Mouse (Mus musculus): Measurements from ENCODE around the gene Large1.
"Not testable (repeated sequence)": the region's sequence is repeated elsewhere in the genome, so short reads cannot be mapped to it uniquely, and the experiment has no call there.

Large1 gene

DNA sequence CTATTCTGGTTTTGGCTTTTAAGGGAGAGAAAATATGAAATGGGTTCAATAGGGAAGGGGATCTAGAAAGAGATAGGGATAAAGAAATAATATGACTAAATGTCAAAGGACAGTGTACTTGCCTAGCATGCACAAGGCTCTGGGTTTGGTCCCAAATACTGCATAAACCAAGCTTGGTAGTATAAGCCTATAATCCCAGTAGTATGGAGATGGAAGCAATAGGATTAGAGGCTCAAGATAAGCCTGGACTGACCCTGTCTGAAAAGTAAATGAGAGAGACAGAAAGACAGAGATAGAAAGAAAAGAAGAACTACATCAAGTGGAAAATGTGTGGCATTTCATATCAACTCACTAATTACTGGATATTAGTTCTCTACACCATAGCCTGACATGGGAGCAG is 180.7 kb downstream of the Large1 start:
- no peak for DNase-seq (ENCODE audit: low spot score in 2 of 2)

DNA sequence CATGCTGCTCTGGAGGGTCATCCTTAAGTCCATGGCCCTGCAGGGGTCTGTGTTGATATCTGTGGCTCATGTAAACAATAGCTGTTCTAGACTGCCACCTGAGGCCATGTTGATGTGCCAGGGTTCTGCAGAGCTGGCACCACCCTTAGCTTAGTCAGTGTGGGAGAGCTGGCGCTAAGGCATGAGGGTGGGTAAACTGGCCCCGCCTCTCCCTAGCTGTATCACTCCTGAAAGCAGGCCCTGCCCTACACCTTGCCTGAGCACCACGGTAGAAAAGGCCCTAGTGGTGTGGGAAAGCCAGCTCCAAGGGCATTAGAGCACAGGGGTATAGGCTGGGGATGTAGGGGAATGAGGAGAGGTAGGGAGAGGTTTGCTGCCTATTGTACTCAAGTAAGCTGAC is 191.3 kb downstream of the Large1 start:
- DNase-seq (ENCODE audit: low spot score in 2 of 2) = peak in 1 of 2 experiments; percentile 1

DNA sequence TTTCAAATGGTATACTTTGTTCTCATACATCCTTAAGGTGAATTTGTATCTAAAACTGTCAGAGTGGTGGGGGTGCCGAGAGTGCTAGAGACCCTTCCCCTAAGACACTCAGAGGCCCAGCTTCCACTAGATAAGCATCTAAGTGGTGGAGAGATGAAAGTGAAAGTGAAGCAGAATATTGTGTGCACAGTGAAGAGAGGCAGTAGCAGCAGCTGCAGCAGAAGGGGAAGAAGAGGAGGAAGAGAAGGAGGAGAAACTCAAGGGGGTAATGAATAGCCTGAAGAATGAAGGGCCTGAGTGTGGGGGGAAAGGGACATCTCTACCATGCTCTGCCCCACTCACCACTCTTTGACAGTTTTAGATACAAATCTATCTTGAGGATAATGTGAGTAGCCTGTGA is 191.8 kb downstream of the Large1 start:
- DNase-seq (ENCODE audit: low spot score in 2 of 2) = no peak

DNA sequence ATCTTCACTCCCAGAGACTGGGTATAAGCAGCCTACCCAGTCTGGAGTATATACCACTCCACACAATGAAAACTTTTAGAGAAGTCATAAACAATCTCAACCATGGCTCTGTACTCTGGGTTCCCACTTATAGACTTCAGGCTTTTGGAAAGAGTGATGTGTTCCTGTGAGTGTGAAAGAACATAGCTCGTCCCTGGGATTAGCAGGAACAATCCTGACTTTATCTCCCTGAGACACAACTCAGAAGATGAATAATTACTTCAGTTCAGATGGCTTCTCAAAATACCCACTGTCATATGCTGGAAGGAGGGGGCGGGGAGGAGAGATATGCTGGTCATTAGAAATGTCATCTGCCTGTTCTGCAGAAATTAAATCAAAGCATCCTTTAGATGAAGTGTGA is 192.4 kb downstream of the Large1 start:
- no peak for DNase-seq (ENCODE audit: low spot score in 2 of 2)

DNA sequence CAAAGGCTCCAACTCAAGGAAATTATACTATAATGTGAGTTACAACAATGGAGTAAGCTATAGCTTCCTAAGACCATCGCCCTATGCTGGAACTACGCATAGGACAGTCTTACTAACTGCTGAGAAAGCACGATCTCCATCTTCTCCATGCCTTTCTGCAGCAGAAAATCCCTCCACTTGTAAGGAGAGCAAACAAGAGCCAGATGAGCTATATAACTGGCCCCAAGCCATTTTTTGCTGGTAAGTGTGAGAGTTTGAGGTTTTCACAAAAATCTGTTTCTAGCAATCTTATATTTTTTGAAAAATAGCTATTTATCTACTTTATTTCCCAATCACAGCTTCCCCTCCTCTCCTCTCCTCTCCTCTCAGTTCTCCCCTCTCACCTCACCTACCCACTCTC is 206.1 kb downstream of the Large1 start:
- DNase-seq (ENCODE audit: low spot score in 2 of 2) = no peak

DNA sequence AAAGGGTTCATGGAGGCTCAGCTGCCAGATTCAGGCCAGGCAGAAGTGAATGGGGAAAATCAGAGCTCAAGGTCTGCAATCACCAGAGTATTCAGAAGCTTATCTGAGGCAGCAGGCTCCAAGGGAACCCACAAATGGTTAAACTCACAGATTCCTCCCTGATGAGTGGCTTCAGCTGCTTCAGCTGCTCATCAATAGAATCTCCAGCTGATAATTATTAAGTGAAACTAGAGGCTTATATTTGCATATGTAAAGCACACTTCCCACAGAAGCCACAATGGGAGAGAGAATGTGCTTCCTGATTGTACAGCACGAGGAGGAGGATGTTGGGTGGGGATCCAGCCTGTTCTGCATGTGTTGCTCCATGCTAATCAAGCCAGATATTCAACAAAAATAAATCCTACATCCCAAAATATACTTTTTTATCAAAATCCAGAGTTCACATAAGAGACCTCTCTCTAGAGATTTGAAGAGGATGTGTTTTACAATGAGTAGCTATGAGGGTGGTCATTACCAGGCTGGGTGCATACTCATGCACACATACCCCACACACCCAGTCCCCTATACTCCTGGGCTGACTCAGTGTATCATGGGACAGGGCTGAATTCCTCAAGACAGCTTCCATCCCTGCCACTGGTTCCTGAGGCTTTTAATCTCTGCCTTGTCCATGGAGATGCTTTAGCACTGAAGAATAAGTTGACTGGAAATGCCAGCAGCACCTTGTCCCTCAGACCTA is 210.5 kb downstream of the Large1 start:
- no peak for DNase-seq (ENCODE audit: low spot score in 2 of 2)

DNA sequence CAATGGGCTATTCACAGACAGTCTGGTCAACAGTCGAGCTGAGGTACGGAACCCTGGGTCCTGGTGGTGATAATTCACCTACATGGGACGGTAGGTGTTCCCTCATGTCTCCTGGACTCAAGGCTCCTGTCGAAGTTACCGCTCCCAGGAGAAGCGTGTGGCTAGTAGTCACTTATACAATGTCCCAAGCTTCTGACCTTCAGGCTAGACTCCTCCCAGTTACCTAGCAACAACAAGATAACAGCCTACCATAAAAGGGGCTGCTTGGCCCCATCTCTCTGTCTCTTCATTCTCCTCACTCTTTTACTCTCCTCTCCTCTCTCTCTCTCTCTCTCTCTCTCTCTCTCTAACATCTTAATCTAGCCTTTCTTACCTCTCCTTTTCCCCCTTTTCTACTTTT is 217.9 kb downstream of the Large1 start:
- DNase-seq (ENCODE audit: low spot score in 2 of 2) = no peak

DNA sequence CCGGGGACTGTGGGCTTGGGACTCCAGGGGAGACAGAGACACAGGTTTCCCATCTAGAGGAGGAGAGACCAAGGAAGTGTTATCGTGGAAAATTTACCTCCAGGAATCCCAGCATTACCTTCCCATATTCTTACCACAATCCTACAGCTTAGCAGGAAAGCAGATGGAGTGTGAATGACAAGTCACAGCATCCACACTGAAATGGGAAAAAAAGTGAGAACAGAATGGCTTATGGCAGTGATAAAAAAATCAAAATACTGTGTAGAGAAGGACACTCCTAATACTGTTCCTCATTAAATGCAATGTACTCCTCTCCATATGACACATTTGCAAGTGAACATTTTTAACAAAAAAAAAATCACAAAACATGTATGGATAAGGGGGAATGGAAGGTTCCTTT is 221.3 kb downstream of the Large1 start:
- no peak for DNase-seq (ENCODE audit: low spot score in 2 of 2)

DNA sequence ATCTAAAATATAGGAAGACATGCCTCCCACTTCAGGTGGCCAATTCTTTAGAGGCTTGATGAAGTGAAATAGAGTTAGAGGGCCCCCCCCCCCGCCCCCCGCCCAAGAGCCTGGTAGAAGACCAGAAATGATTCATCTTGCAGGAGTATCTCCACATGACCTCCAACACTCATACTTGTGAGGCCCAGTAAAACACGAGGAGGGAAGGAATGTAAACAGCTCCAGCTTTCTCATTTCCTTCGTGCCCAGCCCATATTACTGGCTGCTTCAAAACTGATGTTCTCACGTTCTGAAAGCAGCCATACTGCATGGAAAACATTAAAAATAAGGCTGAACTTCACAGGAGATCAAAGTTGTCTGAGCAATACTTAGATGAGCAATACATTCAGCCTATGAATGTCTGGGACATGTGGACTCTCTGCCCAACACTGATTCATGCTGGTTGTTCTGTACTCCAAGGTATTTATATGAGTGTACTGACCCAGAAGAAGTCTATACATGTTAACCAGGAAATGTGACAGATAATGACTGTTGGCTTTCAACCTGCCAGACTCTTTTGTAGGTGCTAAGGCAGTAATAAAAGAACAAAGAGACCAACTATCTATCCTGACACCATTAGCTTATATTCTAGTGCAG is 229.4 kb downstream of the Large1 start:
- no peak for DNase-seq (ENCODE audit: low spot score in 2 of 2)

DNA sequence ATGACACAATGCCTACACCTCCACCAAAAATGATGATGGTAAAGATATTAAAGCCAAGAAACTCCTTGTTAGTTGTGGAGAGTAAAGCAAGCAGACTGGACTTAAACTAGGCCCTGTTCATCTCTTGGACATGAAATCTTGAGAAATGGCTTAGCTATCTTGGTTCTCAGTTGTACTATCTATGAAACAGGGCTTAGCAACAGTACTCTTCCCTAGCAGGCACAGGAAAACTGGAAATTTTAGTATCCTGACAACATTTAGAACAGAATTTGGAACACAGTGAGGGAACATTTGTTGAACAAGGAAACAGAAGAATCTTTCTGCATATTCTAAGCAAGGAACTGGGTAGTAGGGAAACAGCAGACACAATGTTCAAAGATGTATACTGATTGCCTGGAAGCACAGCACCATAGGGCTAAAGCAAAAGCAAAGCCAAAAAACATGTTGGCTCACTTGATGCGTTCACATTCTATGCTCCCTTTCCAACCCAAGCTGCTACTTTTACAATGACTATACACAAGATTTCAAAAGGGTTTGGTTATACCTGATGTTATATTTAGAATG is 240.9 kb downstream of the Large1 start:
- DNase-seq (ENCODE audit: low spot score in 2 of 2) = no peak

DNA sequence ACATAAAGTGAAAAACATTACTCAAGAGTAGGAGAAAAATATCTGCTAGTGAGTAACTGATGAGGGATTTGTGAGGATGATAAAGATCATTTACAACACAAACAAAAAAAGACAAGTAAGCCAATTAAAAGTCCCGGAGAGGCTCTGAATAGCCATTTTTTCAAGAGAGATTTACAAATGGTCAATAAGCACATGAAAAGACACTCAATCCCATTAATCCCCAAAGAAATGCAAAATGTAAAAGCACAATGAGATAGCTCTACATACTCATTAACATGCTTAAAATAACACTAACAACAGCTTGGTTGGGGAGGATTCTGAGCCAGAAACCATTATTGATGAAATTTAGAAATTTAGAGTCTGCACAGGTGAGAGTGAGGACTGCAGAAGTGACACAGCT is 249.3 kb downstream of the Large1 start:
- DNase-seq (ENCODE audit: low spot score in 2 of 2) = no peak

DNA sequence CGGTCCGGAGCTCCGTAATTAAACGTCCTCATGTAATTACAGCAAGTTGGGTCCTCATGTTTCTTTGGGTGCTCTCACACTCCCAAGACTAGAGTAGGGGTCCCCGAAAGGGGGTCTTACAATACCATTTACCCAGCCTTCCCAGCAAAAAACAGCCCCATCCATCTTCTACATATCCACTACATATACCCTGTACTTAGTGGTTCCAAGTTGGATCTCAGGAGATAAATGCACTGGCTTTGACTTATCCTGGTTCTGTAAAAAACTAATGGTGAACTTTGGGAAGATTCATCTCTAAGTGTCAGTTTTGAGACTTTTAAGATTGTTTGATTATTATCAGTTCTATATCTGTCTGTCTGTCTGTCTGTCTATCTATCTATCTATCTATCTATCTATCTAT is 252.3 kb downstream of the Large1 start:
- DNase-seq (ENCODE audit: low spot score in 2 of 2) = no peak

DNA sequence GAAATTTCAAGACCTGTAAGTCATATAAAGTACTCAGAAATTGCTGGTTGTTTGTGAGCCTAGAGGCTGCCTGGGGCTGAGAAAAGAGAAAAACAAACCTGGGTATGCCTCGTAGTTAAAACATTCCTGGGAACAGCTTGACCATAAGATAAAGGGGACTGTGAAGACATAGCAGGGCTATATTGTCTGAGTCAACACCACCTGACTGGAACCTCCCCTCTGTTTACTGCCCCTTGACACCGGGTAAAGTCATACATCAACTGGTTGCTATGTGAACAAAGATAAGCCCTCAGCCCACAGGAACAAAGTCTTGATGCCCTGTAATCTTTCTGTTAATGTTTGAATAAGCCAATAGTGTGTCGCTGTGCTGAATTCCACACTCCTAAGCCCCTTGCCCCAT is 252.7 kb downstream of the Large1 start:
- DNase-seq (ENCODE audit: low spot score in 2 of 2) = not testable (repeated sequence)

DNA sequence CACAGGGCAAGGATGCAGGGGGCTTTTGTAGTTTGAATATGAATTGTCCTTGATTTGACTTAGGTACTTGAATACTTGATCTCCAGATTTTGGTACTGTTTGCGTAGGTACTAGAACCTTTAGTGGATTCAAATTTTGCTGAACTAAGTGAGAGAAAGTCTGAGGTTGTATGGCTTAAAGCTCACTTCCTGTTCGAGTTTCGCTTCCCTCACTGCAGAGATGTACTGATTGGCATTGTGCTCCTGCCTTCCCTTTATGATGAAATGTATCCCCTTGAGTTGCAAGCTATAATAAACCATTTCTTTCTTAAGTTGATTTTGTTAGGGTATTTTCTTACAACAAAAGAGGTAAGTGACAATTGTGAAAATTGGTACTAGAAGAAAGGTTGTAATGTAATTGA is 253.8 kb downstream of the Large1 start:
- no peak for DNase-seq (ENCODE audit: low spot score in 2 of 2)

DNA sequence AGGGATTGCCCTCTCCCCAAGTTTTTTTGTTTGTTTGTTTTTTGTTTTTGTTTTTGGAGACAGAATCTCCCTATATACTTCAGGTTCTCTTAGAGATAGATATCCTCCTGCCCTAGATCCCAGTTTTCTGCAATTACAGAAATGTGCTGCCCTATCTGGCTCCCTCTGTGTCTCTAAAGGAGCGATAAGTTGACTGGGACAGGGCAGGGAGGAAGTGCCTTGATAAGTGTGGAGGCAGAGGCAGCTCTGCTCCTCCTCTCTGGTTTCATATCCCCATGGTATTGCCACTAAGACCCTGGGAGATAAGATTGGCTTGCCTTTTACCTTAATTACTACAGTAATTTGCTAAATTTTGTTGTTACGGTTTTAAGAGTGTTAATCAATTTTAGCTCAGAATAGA is 256.4 kb downstream of the Large1 start:
- no peak for DNase-seq (ENCODE audit: low spot score in 2 of 2)

DNA sequence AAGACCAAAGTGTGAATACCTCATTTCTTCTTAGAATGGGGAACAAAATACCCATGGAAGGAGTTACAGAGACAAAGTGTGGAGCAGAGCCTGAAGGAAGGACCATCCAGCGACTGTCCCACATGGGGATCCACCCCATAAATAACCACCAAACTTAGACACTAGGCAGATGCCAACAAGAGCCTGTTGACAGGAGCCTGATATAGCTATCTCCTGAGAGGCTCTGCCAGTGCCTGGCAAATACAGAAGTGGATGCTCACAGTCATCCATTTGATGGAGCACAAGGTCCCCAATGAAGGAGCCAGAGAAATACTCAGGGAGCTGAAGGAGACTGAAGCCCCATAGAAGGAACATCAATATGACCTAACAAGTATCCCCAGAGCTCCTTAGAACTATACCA is 275.6 kb downstream of the Large1 start:
- DNase-seq (ENCODE audit: low spot score in 2 of 2) = peak; percentile 26 to 50

DNA sequence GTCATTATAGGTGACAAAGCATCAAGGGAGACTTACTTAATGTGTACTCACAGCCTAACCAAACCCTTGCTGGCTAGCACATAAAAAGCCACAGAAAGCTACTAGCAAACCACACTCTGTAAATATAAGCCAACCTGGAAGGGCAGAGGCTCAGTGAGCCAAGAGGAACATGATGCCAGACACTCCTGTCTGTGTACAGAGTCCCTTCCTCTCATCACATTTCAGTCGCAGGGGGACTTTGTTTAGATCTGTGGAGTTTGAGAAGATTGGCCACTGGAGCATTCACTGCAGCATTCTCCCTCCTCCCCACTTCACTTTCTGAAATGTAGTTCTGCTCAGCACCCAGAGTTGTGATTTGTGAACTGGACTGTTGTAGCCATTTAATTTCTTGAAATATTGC is 291.9 kb downstream of the Large1 start:
- no peak for DNase-seq (ENCODE audit: low spot score in 2 of 2)

DNA sequence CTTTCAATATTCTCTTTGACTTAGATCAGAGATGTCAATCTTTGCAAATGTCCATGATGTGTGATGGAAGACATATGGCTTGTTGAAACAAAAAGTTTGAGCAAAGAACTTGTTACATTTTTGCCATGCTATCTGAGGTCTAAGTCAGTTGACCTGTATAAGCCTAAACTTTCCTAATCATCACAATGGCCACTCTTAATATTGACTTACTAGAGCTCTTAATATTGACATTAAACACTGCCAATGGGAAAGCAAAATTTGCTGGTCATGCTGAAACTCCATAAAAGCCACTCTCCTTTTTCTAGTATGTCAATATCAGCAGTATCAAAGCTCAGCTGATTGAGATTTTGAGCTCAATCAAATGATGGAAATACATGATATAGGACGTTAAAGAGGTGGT is 298.6 kb downstream of the Large1 start:
- DNase-seq (ENCODE audit: low spot score in 2 of 2) = no peak

DNA sequence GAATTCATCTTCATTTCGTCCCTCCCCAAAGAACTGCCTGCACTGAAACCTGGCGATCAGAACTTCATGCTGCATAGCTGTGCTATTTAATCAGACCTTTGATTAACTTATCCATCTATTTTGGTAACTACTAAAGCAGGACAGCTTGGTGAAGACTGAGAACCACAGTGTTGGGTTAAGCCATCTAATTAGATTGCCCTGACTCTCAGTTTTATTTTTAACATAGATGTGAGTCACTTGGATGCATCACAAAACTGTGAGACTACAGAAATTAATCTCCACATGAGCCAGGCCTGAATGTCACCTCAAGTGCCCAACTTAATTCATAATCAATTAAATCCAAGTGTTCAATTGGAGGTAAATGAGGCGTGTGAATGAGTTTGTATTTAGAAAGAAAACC is 299.5 kb downstream of the Large1 start:
- DNase-seq (ENCODE audit: low spot score in 2 of 2) = no peak

DNA sequence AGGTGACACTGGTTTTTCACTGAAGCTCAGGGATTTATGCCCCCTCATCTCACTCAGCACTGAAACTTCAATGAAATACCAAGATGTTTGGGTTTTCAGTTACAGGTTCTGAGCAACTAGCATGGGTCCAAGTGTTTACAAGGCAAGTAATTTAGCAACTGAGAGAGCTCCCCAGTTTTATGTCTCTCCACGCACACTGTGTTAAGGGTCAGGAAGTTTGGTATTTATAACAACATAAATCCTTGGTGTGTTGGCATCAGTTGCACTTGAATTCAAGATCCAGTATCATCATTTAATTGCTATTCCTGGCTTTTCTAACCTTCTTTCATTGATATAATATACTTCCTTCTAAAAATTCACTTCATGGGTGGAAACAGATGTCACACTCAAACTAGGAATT is 300.9 kb downstream of the Large1 start:
- no peak for DNase-seq (ENCODE audit: low spot score in 2 of 2)

DNA sequence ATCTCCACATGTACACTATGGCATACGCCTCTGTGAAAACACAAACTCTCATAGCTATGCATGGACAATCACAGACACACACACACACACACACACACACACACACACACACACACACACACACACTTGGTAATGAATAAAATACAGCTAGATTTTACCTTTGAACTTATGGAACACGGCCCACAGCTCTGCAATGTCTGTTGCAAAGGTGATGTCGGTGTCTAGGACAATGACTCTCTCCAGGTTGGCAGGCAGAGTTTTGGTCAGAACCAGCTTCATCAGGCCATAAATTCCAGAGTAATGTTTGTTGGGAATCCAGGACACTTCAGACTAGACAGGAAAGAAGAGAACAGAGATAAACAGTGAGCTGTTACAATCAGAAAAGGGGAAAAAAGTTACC is 305.2 kb downstream of the Large1 start:
- DNase-seq (ENCODE audit: low spot score in 2 of 2) = no peak

DNA sequence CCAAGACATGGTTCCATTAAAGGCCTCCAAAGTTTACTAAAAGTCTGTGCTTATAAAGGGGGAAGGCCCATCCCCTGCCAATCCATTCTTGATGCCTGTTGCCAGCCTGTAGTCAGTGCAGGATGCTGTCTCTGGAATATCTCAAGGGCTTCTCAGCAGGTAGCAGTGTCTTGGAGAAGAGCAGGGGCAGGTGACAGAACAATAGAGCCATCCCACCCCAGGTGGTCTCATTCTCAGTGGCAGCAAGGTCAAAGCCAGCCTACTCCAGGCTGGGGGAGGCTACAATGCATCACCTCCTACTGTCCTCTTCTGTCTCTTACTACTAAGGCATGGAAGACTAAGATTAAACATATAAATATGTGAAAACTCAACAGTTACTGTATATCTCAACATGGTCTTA is 323.6 kb downstream of the Large1 start:
- no peak for DNase-seq (ENCODE audit: low spot score in 2 of 2)

DNA sequence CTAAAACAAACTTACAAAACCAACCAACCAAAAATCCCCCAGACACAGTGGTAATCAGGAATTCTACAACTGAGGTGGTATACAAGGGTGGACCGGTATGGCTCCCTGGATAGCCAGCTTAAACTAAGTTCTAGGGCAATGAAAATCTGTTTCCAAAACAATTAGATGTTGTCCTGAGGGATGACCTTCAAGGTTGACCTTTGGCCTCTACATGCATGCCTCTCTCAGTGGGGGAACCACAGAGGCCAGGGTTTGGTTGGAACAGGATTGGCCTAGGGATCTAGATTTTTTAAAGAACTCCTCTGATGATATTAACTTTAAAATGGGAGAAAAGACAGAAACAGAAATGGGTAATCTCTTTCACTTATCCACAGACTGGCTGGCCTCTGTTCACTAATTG is 335.1 kb downstream of the Large1 start:
- DNase-seq (ENCODE audit: low spot score in 2 of 2) = no peak

DNA sequence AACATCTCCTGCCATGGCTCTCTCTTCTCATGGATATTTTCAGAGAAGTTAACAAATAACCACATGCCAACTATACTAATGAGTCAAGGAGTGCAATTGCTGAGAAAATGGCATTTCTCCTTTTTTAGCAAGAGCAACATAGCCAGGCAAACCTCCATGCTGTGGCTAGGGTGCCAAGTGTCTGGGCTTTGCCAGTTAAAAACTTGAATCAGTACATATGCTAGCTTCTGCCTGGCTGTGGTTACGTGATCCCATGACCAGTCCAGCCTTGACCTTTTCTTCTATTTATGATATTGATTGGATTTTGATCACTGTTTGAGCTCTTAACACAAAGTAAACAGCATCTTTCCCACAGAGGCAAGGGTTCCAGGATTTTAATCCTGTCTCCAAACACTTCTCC is 335.7 kb downstream of the Large1 start:
- no peak for DNase-seq (ENCODE audit: low spot score in 2 of 2)
